Mouse (Mus musculus): ENCODE measurements around the gene Myoz2. TPM values are rescaled to one million over a fixed set of nuclear protein-coding genes. Genes with fewer than 3 reads are reported as not detected.

Gene Myoz2
- polyA plus RNA-seq, 1 experiment from 2014 or later, result not detected

Small RNA genes lying within 50 kb of the gene (microRNA-seq; reads per million reads assigned to microRNA genes)
- gene Gm22066, result not detected

Other genes starting within 250 kb of the Myoz2 start
- not detected in 2 replicates for gene Fabp2, start 139.9 kb downstream of the Myoz2 start, polyA plus RNA-seq (2016; fragmentation: Nextera tagmentation; extraction: Ambion mirVana)
- not detected in 2 replicates for gene Gm10959, start 115.7 kb downstream of the Myoz2 start, polyA plus RNA-seq (2016; fragmentation: Nextera tagmentation; extraction: Ambion mirVana)
- 77.5 and 77.6 TPM in 2 replicates for gene 1810037I17Rik, start 110.8 kb downstream of the Myoz2 start, polyA plus RNA-seq (2016; fragmentation: Nextera tagmentation; extraction: Ambion mirVana)
- gene Usp53, start 50.5 kb downstream of the Myoz2 start, polyA plus RNA-seq (2016; fragmentation: Nextera tagmentation; extraction: Ambion mirVana), result 6.6 and 8.1 TPM in 2 replicates
- 1.3 and 1.6 TPM in 2 replicates for gene Synpo2, start 201.1 kb upstream of the Myoz2 start, polyA plus RNA-seq (2016; fragmentation: Nextera tagmentation; extraction: Ambion mirVana)
- 16.9 and 18.0 TPM in 2 replicates for gene Sec24d, start 232.4 kb upstream of the Myoz2 start, polyA plus RNA-seq (2016; fragmentation: Nextera tagmentation; extraction: Ambion mirVana)